Mouse (Mus musculus): ENCODE measurements around the gene Abhd15. TPM values are rescaled to one million over a fixed set of nuclear protein-coding genes. Genes with fewer than 3 reads are reported as not detected.

Gene Abhd15
- polyA plus RNA-seq (2015; fragmentation: Nextera tagmentation; extraction: Ambion mirVana), result 4.0 and 5.2 TPM in 2 replicates

DNA sequence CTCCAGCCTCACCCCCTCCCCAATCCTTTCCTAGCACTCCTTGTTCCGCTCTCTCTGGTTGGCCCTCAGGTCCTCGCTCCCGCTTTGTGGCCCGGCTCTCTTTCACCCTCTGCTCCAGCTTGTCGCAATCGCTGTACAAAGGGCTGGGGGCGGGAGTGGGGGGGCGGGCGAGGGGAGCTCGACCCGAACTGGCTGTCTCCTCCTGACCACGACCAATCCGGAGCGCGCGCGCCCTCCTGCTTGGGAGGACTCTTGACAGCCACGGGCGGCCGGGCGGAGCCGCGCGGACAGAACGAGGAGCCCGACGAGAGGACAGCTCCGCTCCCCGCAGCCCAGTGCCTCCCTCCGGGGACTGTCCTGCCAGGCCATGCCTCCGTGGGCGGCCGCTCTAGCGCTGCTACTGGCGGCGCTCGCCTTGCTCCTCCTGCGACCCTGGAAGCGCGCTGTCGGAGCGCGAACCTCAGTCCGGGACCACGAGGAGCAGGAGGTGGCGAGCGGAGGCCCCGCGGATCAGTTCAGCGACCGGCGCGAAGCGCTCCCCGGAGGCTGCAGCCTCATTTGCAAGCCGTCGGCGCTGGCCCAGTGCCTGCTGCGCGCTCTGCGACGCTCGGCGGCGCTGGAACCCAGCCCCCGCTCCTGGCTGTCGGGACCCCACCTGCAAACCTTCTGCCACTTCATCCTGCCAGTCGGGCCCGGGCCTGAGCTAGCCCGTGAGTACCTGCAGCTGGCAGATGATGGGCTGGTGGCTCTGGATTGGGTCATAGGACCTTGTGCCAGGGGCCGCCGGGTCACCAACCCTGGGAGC, at the start of gene Abhd15:
TSS of gene Abhd15 (plus strand) at position 290 of the 805 bp plus-strand sequence.
- Histone ChIP-seq H3K27ac (no peak within 1 kb of the TSS; the same call in 1 of the 2 replicates), H3K4me2 (peak within 1 kb of the TSS; percentile 92), H3K36me3 (no peaks in the 10 kb centered on the region), H3K4me3 (replicated peaks) (peak within 1 kb of the TSS; percentile 71), H3K9me3 (no peaks in the 10 kb centered on the region), H3K4me1 (peaks cover 27% of the 10 kb centered on the region), H3K27me3 (replicated peaks) (0 out of 2 replicates have a peak, but pooled peaks cover 7% of the 10 kb centered on the region), H3K9ac (peak within 1 kb of the TSS; percentile 20; the same call in 1 of the 2 replicates)
- peak; percentile 63 for ATAC-seq (ENCODE audit: insufficient read depth, low FRiP score, low read depth)
- under 1% methylated on average over 72 of the region's 72 CpGs for whole genome bisulfite sequencing

DNA sequence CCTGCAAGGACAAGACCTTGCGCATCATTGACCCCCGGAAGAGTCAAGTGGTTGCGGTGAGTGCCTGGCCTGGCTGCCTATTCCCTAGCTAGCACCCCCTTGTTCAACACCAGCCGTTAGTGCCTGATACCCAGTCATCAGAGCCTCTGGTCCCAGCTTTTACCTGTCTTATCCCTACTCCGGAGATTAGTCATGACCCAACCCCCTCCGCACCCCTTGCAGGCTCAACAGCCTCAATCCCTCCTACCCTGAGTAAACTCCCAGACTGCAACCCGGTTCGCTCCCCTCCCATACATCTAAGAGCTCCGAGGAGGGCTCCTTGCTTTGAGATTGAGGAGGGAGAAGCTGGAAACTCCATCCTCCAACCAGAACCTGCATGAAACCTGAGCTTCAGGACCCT, 48.4 kb upstream of the Abhd15 start:
- H3K9ac ChIP-seq, result no peak overlapping the region
- 30% methylated on average over 9 of the region's 9 CpGs for WGBS
- 0 out of 2 replicates have a peak, but pooled peaks cover 1% of the 10 kb centered on the region for H3K36me3 ChIP-seq
- H3K4me1 ChIP-seq, result peaks cover 18% of the 10 kb centered on the region
- no peak overlapping the region for H3K27ac ChIP-seq
- no peaks in the 10 kb centered on the region for H3K9me3 ChIP-seq
- no peak for ATAC-seq (ENCODE audit: insufficient read depth, low FRiP score, low read depth)
- peaks cover 55% of the 10 kb centered on the region for H3K27me3 ChIP-seq (replicated peaks)
- H3K4me2 ChIP-seq, result peak overlapping the region; percentile 40; the same call in 1 of the 2 replicates
- no peak overlapping the region for H3K4me3 ChIP-seq (replicated peaks)

DNA sequence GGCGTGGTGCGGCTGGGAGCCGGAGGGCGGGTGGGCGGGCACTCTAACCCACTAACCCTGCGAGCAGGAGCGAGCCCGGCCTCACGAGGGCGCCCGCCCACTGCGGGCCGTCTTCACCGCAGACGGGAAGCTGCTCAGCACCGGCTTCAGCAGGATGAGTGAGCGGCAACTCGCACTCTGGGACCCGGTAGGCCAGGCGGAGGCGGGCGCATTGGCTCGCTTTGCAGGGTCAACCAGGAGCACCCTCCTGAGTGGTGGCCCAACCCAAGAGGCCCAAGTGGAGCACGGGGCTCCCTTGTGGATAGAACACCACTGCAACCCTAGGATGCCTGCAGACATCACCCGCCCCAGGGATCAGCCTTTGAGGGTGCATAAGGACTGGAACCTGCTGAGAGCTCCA, 47.8 kb upstream of the Abhd15 start:
- peak overlapping the region; percentile 40 for H3K4me2 ChIP-seq
- H3K36me3 ChIP-seq, result 0 out of 2 replicates have a peak, but pooled peaks cover 3% of the 10 kb centered on the region
- H3K27ac ChIP-seq, result no peak overlapping the region
- 6% methylated on average over 25 of the region's 25 CpGs for WGBS
- H3K4me1 ChIP-seq, result peaks cover 16% of the 10 kb centered on the region
- peak overlapping the region; percentile 10; the same call in 1 of the 2 replicates for H3K4me3 ChIP-seq (replicated peaks)
- H3K9me3 ChIP-seq, result no peaks in the 10 kb centered on the region
- H3K27me3 ChIP-seq (replicated peaks), result peaks cover 52% of the 10 kb centered on the region
- no peak overlapping the region for H3K9ac ChIP-seq
- ATAC-seq (ENCODE audit: insufficient read depth, low FRiP score, low read depth), result peak; percentile 43; the same call in 1 of the 2 replicates

DNA sequence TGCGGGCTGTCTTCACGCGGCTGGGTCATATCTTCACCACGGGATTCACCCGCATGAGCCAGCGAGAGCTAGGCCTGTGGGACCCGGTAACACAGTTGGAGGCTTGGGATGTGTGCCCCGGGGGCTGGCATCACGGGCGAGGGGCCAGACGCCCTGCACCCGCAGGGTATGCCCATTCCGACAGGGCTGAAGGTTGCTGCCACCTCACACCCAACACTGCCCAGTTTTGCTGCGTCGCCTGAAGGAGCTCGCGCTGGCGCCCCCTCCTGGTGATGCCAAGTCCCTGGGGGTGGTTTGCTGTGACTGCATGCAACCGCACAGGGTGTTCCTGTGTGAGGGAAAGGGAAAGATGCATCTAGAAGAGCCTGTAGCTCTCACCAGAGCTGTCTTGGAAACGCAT, 47.1 kb upstream of the Abhd15 start:
- H3K27me3 ChIP-seq (replicated peaks), result peaks cover 46% of the 10 kb centered on the region

DNA sequence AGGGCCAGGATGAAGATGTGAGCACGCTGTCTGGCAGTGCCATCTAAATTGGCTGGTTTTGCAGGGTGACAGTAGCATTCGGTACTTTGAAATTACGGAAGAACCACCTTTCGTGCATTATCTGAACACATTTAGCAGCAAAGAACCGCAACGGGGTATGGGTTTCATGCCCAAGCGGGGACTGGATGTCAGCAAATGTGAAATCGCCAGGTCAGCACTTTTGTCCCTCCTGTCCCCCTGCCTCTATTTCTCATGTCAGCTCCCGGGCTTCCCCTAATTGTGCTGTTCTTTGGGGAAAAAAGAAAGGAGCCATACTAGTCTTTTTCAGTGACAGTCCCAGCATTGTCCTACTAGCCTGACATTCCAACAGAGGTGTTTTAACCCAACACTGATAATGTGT, 46.5 kb upstream of the Abhd15 start:
- H3K4me2 ChIP-seq, result no peak overlapping the region
- H3K36me3 ChIP-seq, result peaks cover 3% of the 10 kb centered on the region; the same call in 1 of the 2 replicates
- peaks cover 8% of the 10 kb centered on the region; the same call in 1 of the 2 replicates for H3K4me1 ChIP-seq
- ATAC-seq (ENCODE audit: insufficient read depth, low FRiP score, low read depth), result no peak
- WGBS, result 85% methylated on average over 9 of the region's 9 CpGs
- H3K9ac ChIP-seq, result no peak overlapping the region
- H3K27me3 ChIP-seq (replicated peaks), result peaks cover 40% of the 10 kb centered on the region
- no peaks in the 10 kb centered on the region for H3K9me3 ChIP-seq
- H3K27ac ChIP-seq, result no peak overlapping the region
- no peak overlapping the region for H3K4me3 ChIP-seq (replicated peaks)

More for the DNA sequence above, 47.1 kb upstream of the Abhd15 start:
- Histone ChIP-seq H3K9ac (no peak overlapping the region), H3K9me3 (no peaks in the 10 kb centered on the region), H3K4me3 (replicated peaks) (no peak overlapping the region), H3K27ac (no peak overlapping the region), H3K4me1 (peaks cover 11% of the 10 kb centered on the region), H3K36me3 (peaks cover 3% of the 10 kb centered on the region; the same call in 1 of the 2 replicates), H3K4me2 (peak overlapping the region; percentile 40)
- WGBS, result 15% methylated on average over 20 of the region's 20 CpGs
- ATAC-seq (ENCODE audit: insufficient read depth, low FRiP score, low read depth), result no peak

DNA sequence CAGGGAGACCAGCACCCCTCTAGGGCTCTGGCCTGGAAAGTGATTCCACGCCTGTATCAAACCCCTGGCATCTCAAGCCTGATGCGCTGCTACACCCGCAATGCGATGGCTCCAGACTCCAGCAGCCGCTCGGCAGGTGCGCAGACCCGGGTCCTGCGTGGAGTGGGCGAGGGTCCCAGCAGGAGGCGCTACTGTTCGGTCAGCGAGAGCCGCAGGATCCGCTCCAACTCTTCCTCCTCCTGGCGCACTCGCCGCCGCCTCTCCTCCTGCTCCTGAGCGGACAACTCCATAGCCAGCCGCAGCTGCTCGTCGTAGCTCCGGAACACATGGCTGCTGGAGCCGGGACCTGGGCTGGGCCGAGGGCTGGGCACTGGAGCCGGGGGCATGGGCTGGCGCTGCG, 43.5 kb upstream of the Abhd15 start:
- 68% methylated on average over 29 of the region's 29 CpGs for WGBS
- no peak overlapping the region for H3K4me2 ChIP-seq
- H3K27me3 ChIP-seq (replicated peaks), result peaks cover 26% of the 10 kb centered on the region
- peaks cover 3% of the 10 kb centered on the region; the same call in 1 of the 2 replicates for H3K36me3 ChIP-seq
- peaks cover 8% of the 10 kb centered on the region; the same call in 1 of the 2 replicates for H3K4me1 ChIP-seq
- no peaks in the 10 kb centered on the region for H3K9me3 ChIP-seq
- H3K27ac ChIP-seq, result no peak overlapping the region
- ATAC-seq (ENCODE audit: insufficient read depth, low FRiP score, low read depth), result no peak
- no peak overlapping the region for H3K4me3 ChIP-seq (replicated peaks)
- no peak overlapping the region for H3K9ac ChIP-seq

DNA sequence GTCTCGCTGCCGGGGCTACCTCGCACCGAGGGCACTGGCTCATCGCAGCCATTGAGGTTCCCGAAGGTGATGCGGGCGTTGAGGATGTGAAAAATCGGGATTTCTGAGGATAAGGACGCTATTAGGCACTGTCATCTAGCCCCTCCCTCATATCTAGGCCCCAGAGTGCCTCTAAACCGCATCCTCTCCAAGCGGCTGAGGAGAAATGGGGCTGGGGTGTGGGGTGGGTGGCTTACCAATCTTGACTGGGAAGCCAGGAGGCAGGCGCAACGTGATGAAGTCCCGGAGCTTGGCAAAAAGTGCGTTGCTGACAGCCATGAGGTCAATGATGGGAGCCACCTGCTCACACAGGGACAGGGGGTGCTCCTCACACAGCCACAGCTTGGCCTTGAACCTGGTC, 42.1 kb upstream of the Abhd15 start:
- Histone ChIP-seq H3K9ac (no peak overlapping the region), H3K9me3 (no peaks in the 10 kb centered on the region), H3K4me3 (replicated peaks) (no peak overlapping the region), H3K4me2 (no peak overlapping the region), H3K27me3 (replicated peaks) (peaks cover 13% of the 10 kb centered on the region; the same call in 1 of the 2 replicates), H3K36me3 (peaks cover 3% of the 10 kb centered on the region; the same call in 1 of the 2 replicates), H3K4me1 (no peaks in the 10 kb centered on the region), H3K27ac (no peak overlapping the region)
- WGBS, result 82% methylated on average over 16 of the region's 16 CpGs
- ATAC-seq (ENCODE audit: insufficient read depth, low FRiP score, low read depth), result no peak

DNA sequence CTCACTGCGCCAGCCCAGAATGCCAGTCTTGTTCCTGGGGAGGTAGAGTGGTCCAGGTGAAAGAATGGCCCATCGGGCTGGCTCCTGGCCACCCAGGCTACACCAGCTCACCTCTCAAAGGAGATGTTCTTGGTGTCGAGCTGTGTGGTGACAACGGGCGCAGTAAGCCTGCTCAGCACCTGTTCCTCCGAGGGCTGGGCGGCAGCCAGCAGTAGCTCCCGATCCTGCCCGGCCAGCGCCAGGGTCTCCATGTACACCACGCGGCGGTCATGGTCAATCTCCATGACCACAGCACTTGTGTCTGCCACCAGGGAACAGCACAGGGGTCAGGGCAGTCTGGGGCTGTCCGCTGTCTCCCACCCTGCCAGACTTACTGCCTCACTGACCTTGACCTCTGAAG, 38.7 kb upstream of the Abhd15 start:
- no peak overlapping the region for H3K9ac ChIP-seq
- no peaks in the 10 kb centered on the region for H3K9me3 ChIP-seq
- no peak overlapping the region for H3K4me2 ChIP-seq
- no peak overlapping the region for H3K27ac ChIP-seq
- ATAC-seq (ENCODE audit: insufficient read depth, low FRiP score, low read depth), result no peak
- H3K27me3 ChIP-seq (replicated peaks), result no peaks in the 10 kb centered on the region
- 90% methylated on average over 14 of the region's 14 CpGs for WGBS
- peaks cover 3% of the 10 kb centered on the region; the same call in 1 of the 2 replicates for H3K36me3 ChIP-seq
- no peak overlapping the region for H3K4me3 ChIP-seq (replicated peaks)
- no peaks in the 10 kb centered on the region for H3K4me1 ChIP-seq

DNA sequence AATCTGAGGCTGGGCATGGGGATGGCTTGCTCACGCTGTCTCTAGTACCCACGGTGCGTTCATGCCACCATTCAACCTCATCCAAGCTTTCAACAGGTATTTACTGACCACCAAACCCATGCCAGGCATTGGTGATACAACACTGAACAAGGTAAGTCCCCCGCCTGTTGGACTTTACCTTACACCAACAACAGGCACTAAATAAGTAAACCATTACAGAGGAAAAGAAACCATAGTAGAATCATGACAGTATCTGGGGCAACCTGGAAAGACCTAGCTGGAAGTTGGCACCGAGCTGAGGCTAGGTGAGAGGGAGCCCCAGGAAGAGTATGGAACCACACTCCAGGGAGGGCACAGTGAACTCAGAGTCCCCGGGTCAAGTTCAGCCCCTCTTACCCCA, 38.0 kb upstream of the Abhd15 start:
- no peak overlapping the region for H3K9ac ChIP-seq
- ATAC-seq (ENCODE audit: insufficient read depth, low FRiP score, low read depth), result no peak
- no peaks in the 10 kb centered on the region for H3K4me1 ChIP-seq
- H3K27me3 ChIP-seq (replicated peaks), result no peaks in the 10 kb centered on the region
- H3K9me3 ChIP-seq, result no peaks in the 10 kb centered on the region
- no peak overlapping the region for H3K4me3 ChIP-seq (replicated peaks)
- H3K27ac ChIP-seq, result no peak overlapping the region
- H3K4me2 ChIP-seq, result no peak overlapping the region
- H3K36me3 ChIP-seq, result no peaks in the 10 kb centered on the region; the same call in 1 of the 2 replicates
- WGBS, result 85% methylated on average over 6 of the region's 6 CpGs

DNA sequence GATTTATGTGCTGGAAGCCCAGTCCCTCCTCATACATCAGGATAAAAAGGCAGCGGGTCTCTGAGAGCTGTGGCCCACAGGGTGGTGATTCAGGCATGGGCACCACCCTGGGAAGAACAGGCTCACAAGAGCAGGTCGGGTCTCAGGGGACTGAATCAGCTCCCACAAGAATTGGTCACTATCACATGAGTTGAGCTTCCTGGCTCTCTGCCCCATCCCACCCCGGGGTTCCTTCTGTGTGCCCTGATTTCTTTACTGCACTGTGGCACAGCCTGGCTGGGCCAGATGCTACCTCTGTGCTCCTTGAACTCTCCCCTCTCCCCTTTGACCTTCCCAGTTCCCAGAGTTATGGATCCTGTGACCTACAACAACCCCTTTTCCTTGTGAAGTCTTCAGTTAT, 31.9 kb upstream of the Abhd15 start:
- Histone ChIP-seq H3K9me3 (no peaks in the 10 kb centered on the region), H3K27ac (no peak overlapping the region), H3K9ac (no peak overlapping the region), H3K27me3 (replicated peaks) (no peaks in the 10 kb centered on the region), H3K4me1 (peaks cover 22% of the 10 kb centered on the region), H3K4me2 (no peak overlapping the region), H3K36me3 (no peaks in the 10 kb centered on the region), H3K4me3 (replicated peaks) (no peak overlapping the region)
- WGBS, result 66% methylated on average over 3 of the region's 3 CpGs
- ATAC-seq (ENCODE audit: insufficient read depth, low FRiP score, low read depth), result no peak

DNA sequence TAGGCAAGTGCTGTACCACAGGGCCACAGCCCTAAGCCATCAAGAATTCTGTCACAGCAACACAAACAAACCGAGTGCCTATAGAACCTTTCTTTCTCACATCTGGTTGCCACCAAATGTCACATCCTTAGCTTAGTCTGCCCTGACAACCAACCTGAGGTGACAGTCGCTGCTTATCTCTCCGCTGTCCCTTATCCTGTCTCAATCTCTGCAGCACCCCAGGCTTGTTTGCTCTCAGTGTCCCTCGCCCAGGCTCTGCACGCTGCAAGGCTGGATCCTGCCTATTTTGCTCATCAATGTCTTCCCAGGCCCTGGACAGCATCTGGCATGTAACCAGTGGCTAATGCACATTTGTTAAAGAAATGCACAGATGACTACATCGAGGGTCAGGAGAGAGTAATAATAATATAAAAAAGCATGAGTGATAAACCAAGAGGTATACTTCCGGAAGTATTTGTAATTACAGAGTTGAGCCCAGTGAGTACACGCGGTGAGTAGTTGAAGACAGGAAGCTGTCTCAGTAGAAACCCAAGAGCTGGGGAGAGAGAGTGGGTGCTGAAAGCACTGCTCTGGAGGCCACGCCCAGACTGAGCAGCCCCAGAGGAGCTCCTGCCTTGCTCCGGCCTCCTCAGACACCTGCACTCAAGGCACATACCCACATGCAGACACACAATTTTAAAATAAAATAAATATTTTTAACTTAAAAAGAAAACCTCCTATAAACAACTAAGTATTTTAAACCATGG, 31.2 kb upstream of the Abhd15 start:
- Histone ChIP-seq H3K4me2 (no peak overlapping the region), H3K27ac (no peak overlapping the region), H3K4me3 (replicated peaks) (no peak overlapping the region), H3K9me3 (no peaks in the 10 kb centered on the region), H3K9ac (no peak overlapping the region), H3K27me3 (replicated peaks) (no peaks in the 10 kb centered on the region), H3K36me3 (no peaks in the 10 kb centered on the region), H3K4me1 (peaks cover 27% of the 10 kb centered on the region)
- WGBS, result 42% methylated on average over 11 of the region's 11 CpGs
- no peak for ATAC-seq (ENCODE audit: insufficient read depth, low FRiP score, low read depth)

DNA sequence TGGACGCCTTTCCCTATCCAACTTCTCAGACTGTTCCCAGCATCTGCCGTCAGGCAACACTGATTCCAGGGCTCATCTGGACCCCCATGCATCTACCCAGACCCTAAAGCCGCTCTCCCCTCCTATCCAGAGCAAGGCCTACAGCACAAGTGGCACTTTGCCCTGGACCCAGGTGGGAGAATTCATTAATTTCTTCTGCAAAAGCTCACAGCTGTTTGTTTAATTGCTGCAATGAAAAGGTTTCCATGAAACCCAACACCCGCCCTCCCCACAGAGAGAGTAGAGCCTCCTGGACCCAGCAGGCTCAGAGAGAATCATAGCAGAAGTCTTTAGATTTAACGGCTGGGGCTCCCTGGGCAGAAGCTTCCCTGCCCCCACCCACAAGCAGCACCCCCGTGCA, 29.7 kb upstream of the Abhd15 start:
- no peak for ATAC-seq (ENCODE audit: insufficient read depth, low FRiP score, low read depth)
- no peaks in the 10 kb centered on the region for H3K9me3 ChIP-seq
- no peaks in the 10 kb centered on the region for H3K36me3 ChIP-seq
- H3K9ac ChIP-seq, result no peak overlapping the region
- H3K4me2 ChIP-seq, result no peak overlapping the region
- no peak overlapping the region for H3K4me3 ChIP-seq (replicated peaks)
- WGBS, result 51% methylated on average over 6 of the region's 6 CpGs
- no peak overlapping the region for H3K27ac ChIP-seq
- peaks cover 30% of the 10 kb centered on the region for H3K4me1 ChIP-seq
- H3K27me3 ChIP-seq (replicated peaks), result no peaks in the 10 kb centered on the region

Measured in stomach, embryonic 15.5 days (tissue).